Mouse (Mus musculus) 3T3-L1 (cell line): ENCODE results near the gene Eps8.

Experiments
- DNase-seq: peaks from one replicate; pipeline ENCODE4 v3.0.0-alpha.2; 2015; ENCODE audit warnings: low read depth, low spot score

Eps8 gene

GRCm38 (mm10) chr6:137613903-137614302, 40.8 kb downstream of the Eps8 start:
- peak; percentile 66 for DNase-seq

GRCm38 (mm10) chr6:137612071-137612547, 42.6 kb downstream of the Eps8 start:
- no peak for DNase-seq

GRCm38 (mm10) chr6:137608160-137608930, 46.3 kb downstream of the Eps8 start:
- DNase-seq = no peak

GRCm38 (mm10) chr6:137606541-137606940, 48.1 kb downstream of the Eps8 start:
- no peak for DNase-seq

GRCm38 (mm10) chr6:137604417-137605248, 50.0 kb downstream of the Eps8 start:
- DNase-seq = no peak

- DNase-seq = no peak
Measured at GRCm38 (mm10) chr6:137598306-137598705, 56.4 kb downstream of the Eps8 start.

- DNase-seq = no peak
Measured at GRCm38 (mm10) chr6:137597442-137598058, 57.1 kb downstream of the Eps8 start.

GRCm38 (mm10) chr6:137592582-137592981, 62.1 kb downstream of the Eps8 start:
- DNase-seq = no peak

GRCm38 (mm10) chr6:137589245-137589618, 65.4 kb downstream of the Eps8 start:
- no peak for DNase-seq

GRCm38 (mm10) chr6:137588481-137589244, 66.0 kb downstream of the Eps8 start:
- DNase-seq = no peak

GRCm38 (mm10) chr6:137587866-137588265, 66.8 kb downstream of the Eps8 start:
- no peak for DNase-seq

GRCm38 (mm10) chr6:137585229-137585628, 69.4 kb downstream of the Eps8 start:
- peak; percentile 93 for DNase-seq

- peak; percentile 48 for DNase-seq
Measured at GRCm38 (mm10) chr6:137583056-137583455, 71.6 kb downstream of the Eps8 start.

GRCm38 (mm10) chr6:137582207-137582889, 72.3 kb downstream of the Eps8 start:
- peak; percentile 95 for DNase-seq

GRCm38 (mm10) chr6:137581331-137582010, 73.2 kb downstream of the Eps8 start:
- peak; percentile 60 for DNase-seq

- DNase-seq = peak; percentile 39
Measured at GRCm38 (mm10) chr6:137580503-137580902, 74.2 kb downstream of the Eps8 start.

- DNase-seq = no peak
Measured at GRCm38 (mm10) chr6:137576670-137577371, 77.9 kb downstream of the Eps8 start.

GRCm38 (mm10) chr6:137576091-137576490, 78.6 kb downstream of the Eps8 start:
- no peak for DNase-seq

GRCm38 (mm10) chr6:137573897-137574296, 80.8 kb downstream of the Eps8 start:
- DNase-seq = no peak

GRCm38 (mm10) chr6:137570718-137571131, 84.0 kb downstream of the Eps8 start:
- DNase-seq = no peak
